Mouse (Mus musculus) embryonic facial prominence, embryonic 11.5 days (tissue): ENCODE data around the gene N6amt1. TPM values are rescaled to one million over a fixed set of nuclear protein-coding genes. Genes with fewer than 3 reads are reported as not detected.

ENCODE experiments used
- ATAC-seq: fragments of 200-750 bp; cut with Nextera tagmentation; replicated peaks from 2 replicates; pipeline ENCODE4 v1.8.0; 2017; ENCODE audit warnings: low read depth; ENCODE audit not compliant: insufficient number of reproducible peaks, low FRiP score, low TSS enrichment
- DNase-seq: peaks from one replicate; pipeline ENCODE4 v3.0.0-alpha.2; 2015; ENCODE audit warnings: low spot score
- H3K27ac ChIP-seq: fragments of 300-500 bp; sonication (generic); replicated peaks from 2 replicates; pipeline ENCODE4 v1.5.1; 2014; ENCODE audit warnings: mild to moderate bottlenecking, low read depth, low read length, control low read depth
- H3K27me3 ChIP-seq: fragments of 300-500 bp; sonication (generic); 2 replicates; pipeline ENCODE4 v1.6.1; 2014; ENCODE audit warnings: mild to moderate bottlenecking, low read length, moderate library complexity, mixed read lengths; ENCODE audit not compliant: control insufficient read depth, insufficient read depth
- H3K36me3 ChIP-seq: fragments of 300-500 bp; sonication (generic); replicated peaks from 2 replicates; pipeline ENCODE4 v1.6.1; 2014; ENCODE audit warnings: low read depth, mild to moderate bottlenecking, low read length, moderate library complexity, mixed read lengths; ENCODE audit not compliant: control insufficient read depth, insufficient read depth
- H3K4me1 ChIP-seq: fragments of 300-500 bp; sonication (generic); 2 replicates; pipeline ENCODE4 v1.6.1; 2014; ENCODE audit warnings: low read length, mixed read lengths; ENCODE audit not compliant: control insufficient read depth, insufficient read depth
- H3K4me2 ChIP-seq: fragments of 300-500 bp; sonication (generic); 2 replicates; pipeline ENCODE4 v1.6.1; 2014; ENCODE audit warnings: low read depth, mild to moderate bottlenecking, control low read depth, low read length, moderate library complexity
- H3K4me3 ChIP-seq: fragments of 300-500 bp; sonication (generic); 2 replicates; pipeline ENCODE4 v1.5.1; 2014; ENCODE audit warnings: low read depth, low read length, control low read depth
- H3K9ac ChIP-seq: fragments of 300-500 bp; sonication (generic); replicated peaks from 2 replicates; pipeline ENCODE4 v1.6.1; 2014; ENCODE audit warnings: mild to moderate bottlenecking, control low read depth, low read length
- H3K9me3 ChIP-seq: fragments of 300-500 bp; sonication (generic); replicated peaks from 2 replicates; pipeline ENCODE4 v1.6.1; 2016; ENCODE audit warnings: mild to moderate bottlenecking, low read length, inconsistent platforms, mixed read lengths; ENCODE audit not compliant: control insufficient read depth
- WGBS: fragments of 180-500 bp; shearing (Covaris S2); extraction: QIAGEN DNeasy Blood & Tissue Kit; methylation state at CpG from one replicate; pipeline ENCODE4 v1.1.7; 2014; 5-methylcytosine and 5-hydroxymethylcytosine counted together
- polyA plus RNA-seq: library from polyadenylated mRNA; unstranded; fragments of >200 nt; fragmentation: Nextera tagmentation; extraction: Ambion mirVana; gene quantifications from 2 replicates; pipeline ENCODE4 v1.2.1, GENCODE M21; 2014

Gene N6amt1
- polyA plus RNA-seq, 1 experiment from 2014 or later = 17.1 TPM

DNA sequence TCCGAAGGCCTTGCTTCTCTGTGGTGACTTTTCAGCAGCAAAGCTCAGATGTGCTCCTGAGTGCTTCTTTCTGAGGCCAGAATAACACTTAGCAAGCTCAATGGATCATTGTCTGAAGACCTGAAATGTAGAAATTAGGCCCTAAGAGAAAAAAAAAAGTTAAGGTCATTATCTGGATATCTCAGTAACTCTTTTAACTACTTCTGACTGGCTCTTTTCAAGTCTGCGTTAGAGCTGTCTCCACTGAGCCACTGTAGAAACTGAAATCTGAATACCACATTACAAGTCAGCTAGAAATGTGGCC lies 33.8 kb upstream of the N6amt1 start:
- no peaks in the 10 kb centered on the region for H3K36me3 ChIP-seq
- no peak overlapping the region for H3K4me3 ChIP-seq
- no peak overlapping the region for H3K9ac ChIP-seq
- H3K27me3 ChIP-seq = no peaks in the 10 kb centered on the region
- no peak for DNase-seq
- H3K27ac ChIP-seq = no peak overlapping the region
- 26% methylated on average over 2 of the region's 2 CpGs for WGBS
- H3K4me1 ChIP-seq = no peaks in the 10 kb centered on the region
- H3K4me2 ChIP-seq = no peak overlapping the region
- no peaks in the 10 kb centered on the region for H3K9me3 ChIP-seq
- peak; percentile 65; the same call in 1 of the 2 replicates for ATAC-seq

DNA sequence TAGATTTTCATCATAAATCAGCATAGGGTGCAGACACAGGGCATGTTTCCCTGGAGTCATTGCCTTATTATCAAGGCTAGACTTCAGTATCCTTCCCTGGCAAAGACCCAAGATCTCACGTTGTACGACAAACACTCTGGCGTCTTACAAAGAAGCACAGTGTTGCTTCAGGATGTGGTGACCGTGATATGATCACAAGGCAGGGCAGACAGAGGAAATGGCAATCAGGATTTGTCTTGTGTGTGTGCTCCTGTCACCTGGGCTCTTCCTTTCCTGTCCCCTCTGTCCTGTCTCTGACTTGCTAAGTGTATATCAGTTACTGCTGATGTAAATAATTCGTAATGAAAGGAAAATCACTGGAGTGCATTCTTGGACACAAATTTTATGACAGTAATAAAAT lies 29.4 kb upstream of the N6amt1 start:
- no peak for ATAC-seq
- 75% methylated on average over 5 of the region's 5 CpGs for WGBS

DNA sequence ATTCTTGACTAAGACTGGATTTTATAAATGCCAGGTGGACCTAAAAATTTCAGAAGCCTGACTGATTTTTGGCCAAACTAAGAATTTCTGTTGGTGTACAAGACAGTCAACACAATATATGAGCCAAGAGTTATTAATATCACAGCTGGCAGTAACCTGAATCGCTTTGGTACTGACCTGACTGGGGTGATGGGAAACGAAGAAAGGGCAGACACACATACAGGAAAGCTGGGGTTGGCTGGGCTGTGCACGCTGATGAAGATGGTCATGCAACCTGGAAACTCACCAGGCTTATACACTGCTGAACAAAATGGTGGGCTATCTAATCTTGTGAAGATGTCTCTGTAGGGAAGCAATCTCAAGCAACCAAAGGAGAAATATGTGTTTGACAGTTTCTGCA lies 24.0 kb upstream of the N6amt1 start:
- WGBS = 96% methylated on average over 3 of the region's 3 CpGs
- Histone ChIP-seq H3K4me3 (no peak overlapping the region), H3K9ac (no peak overlapping the region), H3K4me2 (no peak overlapping the region), H3K27me3 (no peaks in the 10 kb centered on the region), H3K9me3 (no peaks in the 10 kb centered on the region), H3K4me1 (no peaks in the 10 kb centered on the region), H3K27ac (no peak overlapping the region), H3K36me3 (no peaks in the 10 kb centered on the region)
- ATAC-seq = no peak
- DNase-seq = no peak

More for the DNA sequence above, 29.4 kb upstream of the N6amt1 start:
- Histone ChIP-seq H3K27me3 (no peaks in the 10 kb centered on the region), H3K9me3 (no peaks in the 10 kb centered on the region), H3K4me3 (no peak overlapping the region), H3K36me3 (no peaks in the 10 kb centered on the region), H3K4me2 (no peak overlapping the region), H3K4me1 (no peaks in the 10 kb centered on the region), H3K27ac (no peak overlapping the region), H3K9ac (no peak overlapping the region)
- no peak for DNase-seq

- Histone ChIP-seq H3K4me1 (no peaks in the 10 kb centered on the region), H3K4me3 (no peak overlapping the region), H3K27ac (no peak overlapping the region), H3K36me3 (no peaks in the 10 kb centered on the region), H3K4me2 (no peak overlapping the region), H3K9me3 (no peaks in the 10 kb centered on the region), H3K9ac (no peak overlapping the region), H3K27me3 (no peaks in the 10 kb centered on the region)
- 85% methylated on average over 3 of the region's 3 CpGs for WGBS
- DNase-seq (no peak), ATAC-seq (no peak)
Measured at GRCm38 (mm10) chr16:87334756-87335155, 19.2 kb upstream of the N6amt1 start.

DNA sequence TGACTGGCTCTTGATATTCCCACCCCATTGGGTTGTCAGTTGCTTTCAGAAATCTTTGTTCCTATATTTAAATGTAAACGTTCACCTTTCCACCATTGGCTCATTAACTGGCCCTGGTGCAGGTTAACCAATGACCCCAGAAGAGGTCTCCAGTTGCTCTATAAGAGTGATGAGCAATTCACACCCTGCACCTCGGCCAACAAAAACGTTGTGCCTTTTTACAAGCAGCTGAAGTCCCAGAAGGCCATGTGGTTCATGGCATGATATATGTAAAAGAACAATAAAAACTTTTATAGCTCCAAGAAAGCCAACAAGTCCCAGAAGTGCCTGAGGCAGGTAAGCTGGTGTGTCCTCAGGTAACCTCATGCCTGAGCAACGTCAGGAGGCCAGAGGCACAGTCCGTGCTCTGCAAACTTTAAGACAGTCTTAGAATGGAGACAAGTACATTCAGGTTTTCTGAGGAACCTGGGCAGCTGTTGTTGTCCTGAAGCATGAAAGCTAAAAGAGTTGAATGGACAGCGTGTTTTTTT lies 12.9 kb upstream of the N6amt1 start:
- ATAC-seq (no peak), DNase-seq (no peak)
- no peak overlapping the region for H3K9ac ChIP-seq
- no peaks in the 10 kb centered on the region for H3K36me3 ChIP-seq
- 80% methylated on average over 6 of the region's 6 CpGs for WGBS
- H3K4me1 ChIP-seq = no peaks in the 10 kb centered on the region
- H3K27me3 ChIP-seq = no peaks in the 10 kb centered on the region
- H3K9me3 ChIP-seq = no peaks in the 10 kb centered on the region
- H3K4me2 ChIP-seq = no peak overlapping the region
- H3K4me3 ChIP-seq = no peak overlapping the region
- no peak overlapping the region for H3K27ac ChIP-seq

GRCm38 (mm10) chr16:87348133-87348532 lies 5.9 kb upstream of the N6amt1 start:
- H3K4me2 ChIP-seq = no peak overlapping the region
- ATAC-seq (no peak), DNase-seq (no peak)
- no peak overlapping the region for H3K9ac ChIP-seq
- no peak overlapping the region for H3K4me3 ChIP-seq
- H3K27ac ChIP-seq = no peak overlapping the region
- no peaks in the 10 kb centered on the region for H3K27me3 ChIP-seq
- 91% methylated on average over 2 of the region's 2 CpGs for WGBS
- H3K4me1 ChIP-seq = no peaks in the 10 kb centered on the region
- no peaks in the 10 kb centered on the region for H3K9me3 ChIP-seq
- no peaks in the 10 kb centered on the region for H3K36me3 ChIP-seq

DNA sequence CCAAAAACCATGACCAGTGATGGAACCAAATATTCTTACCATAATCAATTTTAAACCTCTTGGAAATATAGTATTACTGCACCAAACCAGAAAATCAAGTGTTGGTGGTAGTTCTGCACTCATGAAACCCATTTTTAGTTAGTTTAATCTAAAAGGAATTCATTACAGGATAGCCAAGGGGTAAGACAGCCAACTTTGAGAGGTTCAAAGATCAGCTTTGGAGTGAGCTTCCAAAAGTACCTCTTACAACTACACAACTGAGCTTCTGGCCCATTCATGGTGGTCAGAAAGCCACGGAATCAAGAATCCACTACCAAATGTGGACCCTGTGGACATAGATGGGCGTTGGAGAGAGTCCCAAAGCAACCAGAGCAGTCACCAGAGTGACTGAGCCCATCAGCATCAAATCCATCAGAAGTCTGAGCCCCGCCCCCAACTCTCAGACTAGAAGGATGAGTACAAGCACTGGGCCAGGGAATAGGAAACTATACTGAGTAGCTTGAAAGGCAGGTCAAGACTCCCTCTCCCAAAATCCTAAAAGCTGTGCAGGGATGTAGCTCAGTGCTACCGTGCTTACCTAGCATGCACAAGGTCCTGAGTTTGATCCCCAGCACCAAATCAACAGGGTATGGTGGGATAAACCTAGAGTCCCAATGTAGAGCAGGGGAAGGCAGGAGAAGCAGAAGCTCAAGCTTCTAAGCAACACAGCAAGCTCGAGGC lies 2.4 kb upstream of the N6amt1 start:
- Histone ChIP-seq H3K36me3 (no peaks in the 10 kb centered on the region), H3K4me2 (no peak overlapping the region), H3K27me3 (no peaks in the 10 kb centered on the region), H3K9ac (no peak overlapping the region), H3K9me3 (no peaks in the 10 kb centered on the region), H3K4me1 (no peaks in the 10 kb centered on the region), H3K27ac (no peak overlapping the region), H3K4me3 (no peak overlapping the region)
- DNase-seq (no peak), ATAC-seq (no peak)
- 70% methylated on average over 5 of the region's 5 CpGs for WGBS

DNA sequence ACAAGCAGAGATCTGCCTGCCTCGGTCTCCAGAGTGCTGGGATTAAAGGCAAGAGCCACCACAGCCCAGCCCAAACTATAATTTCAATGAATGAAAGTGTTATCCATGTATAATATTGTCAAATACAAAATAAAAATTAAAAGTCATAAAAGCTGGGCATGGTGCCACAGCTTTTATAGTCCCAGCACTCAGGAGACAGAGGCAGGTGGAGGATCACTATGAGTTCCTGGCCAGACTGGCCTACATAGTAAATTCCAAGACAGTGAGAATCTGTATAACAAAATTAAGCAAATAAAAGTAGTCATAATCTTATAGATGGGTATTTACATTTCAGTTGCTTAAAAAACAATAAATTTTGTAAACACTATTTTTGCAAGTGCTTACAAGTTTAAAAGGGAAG lies 380 bp upstream of the N6amt1 start:
- Histone ChIP-seq H3K9me3 (no peaks in the 10 kb centered on the region), H3K27me3 (no peaks in the 10 kb centered on the region), H3K4me2 (no peak overlapping the region), H3K27ac (no peak overlapping the region; the same call in 1 of the 2 replicates), H3K4me1 (no peaks in the 10 kb centered on the region), H3K9ac (no peak overlapping the region; the same call in 1 of the 2 replicates), H3K4me3 (peak overlapping the region; percentile 63; the same call in 1 of the 2 replicates), H3K36me3 (no peaks in the 10 kb centered on the region)
- 97% methylated on average over 1 of the region's 1 CpGs for WGBS
- ATAC-seq (no peak), DNase-seq (no peak)
